Mouse (Mus musculus) kidney, adult 11 months (tissue): ENCODE measurements at regions not wholly inside any gene's neighbourhood (a gene's known extent, or its start where the extent isn't known, plus 50 kb on each side); places are given as distances from the start of the nearest gene placed in this dataset.

Experiments
- DNase-seq: peaks from one replicate; pipeline ENCODE4 v3.0.0; 2022

DNA sequence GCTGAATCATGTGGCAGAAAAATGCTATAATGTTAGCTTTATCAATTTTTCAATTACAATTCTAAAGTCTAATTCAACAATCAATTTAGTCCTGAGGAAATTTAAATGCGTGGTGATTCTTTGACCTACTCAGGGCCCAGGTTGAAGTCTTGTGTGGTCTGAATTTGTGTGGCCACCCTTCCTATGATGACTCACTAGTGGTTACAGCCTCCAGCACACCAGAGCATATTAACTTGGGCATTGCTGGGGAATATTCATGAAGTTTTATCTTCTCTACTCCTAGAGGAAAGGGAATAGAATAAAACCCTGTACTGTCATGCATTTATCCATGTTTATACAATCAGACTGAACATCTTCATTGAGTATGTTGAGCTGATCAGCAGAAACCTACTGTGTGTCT is 665.2 kb downstream of the Inhba start:
- no peak for DNase-seq

GRCm38 (mm10) chr13:16678246-16679024 is 666.8 kb downstream of the Inhba start:
- DNase-seq = no peak

- no peak for DNase-seq
Observed at GRCm38 (mm10) chr13:16694201-16694600, 682.5 kb downstream of the Inhba start.

GRCm38 (mm10) chr13:16700934-16701333 is 689.3 kb downstream of the Inhba start:
- DNase-seq = no peak

DNA sequence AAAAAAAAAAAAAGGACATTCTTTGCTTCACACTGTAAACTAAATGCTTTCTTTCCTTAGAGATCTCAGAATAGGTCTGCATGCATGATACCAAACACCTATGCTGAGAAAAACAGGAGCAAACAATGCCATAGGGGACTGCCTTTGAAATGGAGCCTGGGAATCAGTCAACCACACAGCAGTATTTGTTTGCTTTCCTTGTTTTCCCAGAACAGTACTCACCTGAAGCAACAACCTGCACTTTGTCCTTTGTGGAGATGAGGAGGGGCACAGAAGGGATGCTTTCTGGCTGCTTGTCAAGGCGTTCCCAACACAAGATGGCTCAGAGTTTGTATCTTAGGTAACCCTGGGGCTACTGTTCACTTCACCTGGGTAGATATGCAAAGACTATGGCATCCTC is 690.5 kb downstream of the Inhba start:
- no peak for DNase-seq

DNA sequence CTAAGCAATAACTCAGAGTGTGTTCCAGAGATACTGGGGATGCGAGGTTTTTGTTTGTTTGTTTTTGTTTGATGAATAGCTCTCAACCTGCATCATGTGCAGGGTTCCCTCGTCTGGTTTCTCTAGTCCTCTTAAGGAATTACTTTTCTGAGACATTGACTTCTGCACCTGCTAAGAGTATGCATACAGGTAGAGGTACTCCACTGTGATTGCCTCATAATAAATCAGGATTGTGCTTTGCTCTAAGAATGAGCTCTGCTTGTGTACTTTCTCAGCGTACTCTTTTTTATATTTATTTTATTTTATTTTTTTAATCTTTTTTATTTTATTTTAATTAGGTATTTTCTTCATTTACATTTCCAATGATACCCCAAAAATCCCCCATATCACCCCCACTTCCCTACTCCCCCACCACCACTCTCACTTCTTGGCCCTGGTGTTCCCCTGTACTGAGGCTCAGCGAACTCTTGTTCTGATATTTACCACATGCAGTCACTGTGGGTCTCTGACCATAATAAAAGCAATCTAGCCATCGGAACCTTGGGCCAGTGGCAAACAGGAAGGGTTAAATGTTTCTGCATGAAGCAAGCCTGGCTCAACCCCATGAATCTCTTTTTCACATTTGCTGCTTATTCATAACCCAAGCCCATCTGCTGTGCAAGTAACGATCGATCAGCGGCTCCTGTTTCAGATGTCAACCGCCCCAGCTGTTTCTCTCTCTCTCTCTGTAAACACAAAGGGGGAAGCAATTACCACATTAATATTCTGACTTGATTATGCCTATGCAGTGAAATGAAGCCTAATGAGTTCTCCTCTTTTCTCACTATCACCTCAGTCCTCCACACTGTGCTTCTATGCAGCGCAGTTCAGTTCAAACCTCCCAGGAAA is 693.8 kb downstream of the Inhba start:
- no peak for DNase-seq

GRCm38 (mm10) chr13:16706105-16706442 is 694.4 kb downstream of the Inhba start:
- no peak for DNase-seq

DNA sequence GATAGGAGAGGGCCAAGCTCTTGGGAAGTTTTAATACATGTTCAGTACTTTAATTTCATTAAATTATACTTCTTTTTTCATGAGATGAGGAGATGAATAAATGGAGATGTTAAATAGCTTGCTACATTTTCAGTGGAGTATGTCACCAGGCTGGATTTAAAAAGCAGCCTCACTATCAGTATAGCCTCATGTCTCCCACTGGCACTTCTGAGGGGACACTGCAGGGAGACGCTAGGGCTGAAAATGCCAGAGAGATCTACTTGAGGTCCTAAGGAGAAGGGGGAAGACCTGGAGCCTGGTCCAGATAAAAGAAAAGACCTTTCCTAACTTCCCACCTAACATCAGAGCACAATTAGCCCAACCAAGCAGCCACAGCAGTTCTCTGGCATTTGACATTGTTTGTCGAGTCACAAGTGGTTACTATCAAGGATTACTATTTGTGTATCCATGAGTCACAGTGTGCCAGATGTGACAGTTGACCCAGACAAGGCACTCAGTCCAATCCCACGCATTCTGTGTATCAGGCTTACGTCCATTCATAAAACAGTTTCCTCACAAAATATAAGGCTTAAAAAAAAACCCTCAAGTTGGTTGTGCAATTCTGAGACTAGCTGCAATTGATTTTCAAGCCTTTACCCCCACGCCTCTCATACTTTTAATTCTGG is 703.8 kb downstream of the Inhba start:
- DNase-seq = no peak

DNA sequence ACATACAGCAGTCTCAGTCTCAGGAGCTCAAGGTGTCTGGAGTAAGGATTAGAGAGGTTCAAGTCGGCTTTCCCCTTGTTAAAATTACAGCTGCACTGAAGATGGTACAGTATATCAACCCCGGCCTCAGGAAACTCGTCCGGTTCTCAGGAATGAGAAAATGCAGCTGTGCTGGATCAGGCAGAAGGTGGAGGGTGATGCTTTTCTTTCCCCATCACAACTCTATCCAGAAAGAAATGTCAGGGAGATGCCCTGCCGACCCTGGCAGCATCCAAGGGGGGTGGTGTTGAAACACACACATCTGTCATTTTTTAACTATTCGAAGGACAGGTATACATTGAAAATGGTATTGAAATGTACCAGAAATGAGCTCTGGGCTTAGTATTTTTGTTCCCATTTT is 704.7 kb downstream of the Inhba start:
- DNase-seq = no peak

DNA sequence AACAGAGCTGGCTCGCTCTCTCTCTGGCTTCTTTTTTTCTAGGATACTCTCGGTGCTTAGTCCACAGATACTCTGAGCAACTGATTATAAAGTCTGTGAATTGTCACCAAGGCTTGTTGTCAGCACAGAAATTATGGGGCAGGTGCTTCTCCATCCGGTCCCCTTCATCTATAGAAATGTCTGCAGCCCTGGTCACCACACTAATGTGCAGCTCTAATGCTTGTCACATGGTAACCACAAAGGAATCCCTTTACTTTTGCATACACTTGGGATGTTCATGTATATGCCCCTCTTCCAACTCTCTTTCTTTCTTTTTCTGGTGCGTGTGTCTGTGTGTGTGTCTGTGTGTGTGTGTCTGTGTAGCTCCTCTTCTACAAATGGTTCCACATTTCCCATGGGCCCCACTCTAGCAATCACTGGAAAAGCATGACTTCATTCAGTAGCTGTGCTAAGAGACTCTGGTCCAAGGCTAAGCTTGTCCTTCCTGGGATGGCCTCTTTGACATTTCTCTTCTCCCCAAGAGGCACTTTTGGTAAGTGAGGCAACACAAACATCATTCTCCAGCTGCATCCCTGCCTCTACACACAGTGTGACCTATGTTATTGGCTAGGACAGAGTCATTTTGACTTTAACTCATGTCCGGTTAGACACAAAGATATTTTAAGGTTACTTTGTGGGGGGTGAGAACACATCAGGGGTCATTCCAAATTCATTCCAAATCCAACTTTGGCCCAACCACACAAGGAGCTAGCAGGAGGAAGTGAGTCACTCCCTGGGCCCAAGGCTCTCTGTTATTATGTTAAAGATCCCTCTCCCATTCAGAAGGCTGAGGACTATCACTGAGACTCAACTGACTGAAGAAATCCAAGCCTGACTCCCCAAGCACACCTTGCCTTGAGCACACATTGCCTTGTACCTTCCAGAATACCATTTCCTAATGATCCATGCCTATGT is 705.4 kb downstream of the Inhba start:
- no peak for DNase-seq

- no peak for DNase-seq
Observed at GRCm38 (mm10) chr13:16720090-16720489, 708.4 kb downstream of the Inhba start.

DNA sequence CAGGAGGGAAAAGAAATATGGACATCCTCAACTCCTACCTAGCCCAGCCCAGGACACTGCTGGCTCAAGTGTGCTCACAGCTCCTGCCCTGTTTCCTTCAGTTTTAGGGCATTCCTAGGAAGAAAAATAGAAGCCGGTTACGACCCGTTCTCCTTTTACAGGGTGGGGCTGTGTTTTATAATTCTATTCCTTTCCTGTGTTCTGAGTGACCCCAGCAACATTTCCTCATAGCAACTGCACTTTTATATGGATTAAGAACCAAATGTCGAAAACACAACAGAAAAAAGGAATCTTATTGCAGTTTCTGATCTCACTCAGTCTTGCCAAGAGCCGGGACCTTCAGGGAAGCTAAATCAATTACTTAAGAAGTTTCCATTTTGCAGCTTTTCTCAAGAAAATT is 713.7 kb downstream of the Inhba start:
- DNase-seq = no peak

DNA sequence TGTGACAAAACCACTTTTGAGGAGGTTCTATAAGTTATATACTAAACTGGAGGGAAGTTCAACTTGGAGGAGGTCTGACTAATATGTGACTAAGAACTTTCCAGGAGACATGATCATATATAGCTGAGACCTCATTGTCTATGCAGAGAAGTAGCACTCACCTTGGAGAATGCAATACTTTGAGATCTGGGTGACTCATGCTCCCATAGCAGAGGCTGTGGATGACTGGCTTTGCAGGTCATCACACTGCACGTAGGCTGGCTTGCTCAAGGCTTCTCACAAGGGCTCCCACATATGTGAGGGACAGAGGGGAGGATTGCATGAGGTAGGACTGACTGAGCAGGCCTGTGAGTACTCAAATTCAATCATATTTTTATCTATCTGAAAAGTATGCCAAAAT is 726.7 kb downstream of the Inhba start:
- DNase-seq = no peak

DNA sequence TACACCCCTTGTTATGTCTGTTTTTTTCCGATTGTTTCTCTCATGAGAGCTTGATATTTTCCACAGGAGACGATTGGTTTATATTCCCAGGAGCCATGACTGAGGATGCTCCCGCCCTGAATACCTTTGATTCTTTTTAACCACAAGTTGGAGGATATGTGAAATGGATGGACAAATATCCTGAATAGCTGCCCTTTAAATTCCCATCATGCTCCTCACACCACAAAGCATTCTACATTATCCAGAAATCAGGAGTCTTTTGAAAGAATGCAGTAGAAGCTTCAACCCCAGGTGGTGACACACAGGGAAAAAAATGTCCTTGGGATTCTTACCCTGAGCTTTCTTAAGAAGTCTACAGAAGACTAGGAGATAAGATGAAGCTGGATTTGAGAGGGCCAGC is 727.9 kb downstream of the Inhba start:
- no peak for DNase-seq

DNA sequence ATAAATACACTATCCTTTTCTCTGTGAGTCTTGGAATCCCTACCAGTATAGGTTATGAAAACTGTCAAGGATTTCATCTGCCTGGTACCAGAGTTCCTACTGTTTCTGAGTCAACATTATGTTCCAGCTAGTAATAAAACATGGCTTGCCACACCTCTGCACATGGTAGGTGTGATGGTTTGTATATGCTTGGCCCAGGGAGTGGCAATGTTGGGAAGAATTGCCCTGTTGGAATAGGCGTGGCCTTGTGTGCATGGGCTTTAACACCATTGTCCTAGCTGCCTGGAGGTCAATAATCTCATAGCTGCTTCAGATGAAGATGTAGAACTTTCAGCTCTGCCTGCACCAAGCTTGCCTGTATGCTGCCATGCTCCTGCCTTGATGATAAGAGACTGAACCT is 732.6 kb downstream of the Inhba start:
- DNase-seq = no peak

DNA sequence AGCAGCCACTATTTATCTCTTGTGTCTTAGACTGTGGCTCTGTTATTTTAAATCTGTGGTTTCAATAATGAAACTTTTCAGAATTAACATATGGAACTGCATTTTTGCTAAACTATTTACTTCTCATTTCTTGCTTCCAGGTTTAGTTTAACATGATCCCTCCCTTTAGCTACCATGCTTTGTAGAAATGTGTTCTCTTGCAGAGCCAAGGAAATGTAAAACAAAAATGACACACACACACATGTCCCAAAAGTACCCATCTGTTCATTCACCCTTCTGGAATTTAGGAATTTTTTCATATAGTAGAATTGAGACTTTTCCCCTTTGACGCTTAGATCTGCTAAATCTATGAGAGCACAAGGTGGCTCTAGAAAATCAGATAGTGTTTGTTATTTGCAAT is 734.0 kb downstream of the Inhba start:
- DNase-seq = no peak

GRCm38 (mm10) chr13:16746451-16746850 is 734.8 kb downstream of the Inhba start:
- no peak for DNase-seq

DNA sequence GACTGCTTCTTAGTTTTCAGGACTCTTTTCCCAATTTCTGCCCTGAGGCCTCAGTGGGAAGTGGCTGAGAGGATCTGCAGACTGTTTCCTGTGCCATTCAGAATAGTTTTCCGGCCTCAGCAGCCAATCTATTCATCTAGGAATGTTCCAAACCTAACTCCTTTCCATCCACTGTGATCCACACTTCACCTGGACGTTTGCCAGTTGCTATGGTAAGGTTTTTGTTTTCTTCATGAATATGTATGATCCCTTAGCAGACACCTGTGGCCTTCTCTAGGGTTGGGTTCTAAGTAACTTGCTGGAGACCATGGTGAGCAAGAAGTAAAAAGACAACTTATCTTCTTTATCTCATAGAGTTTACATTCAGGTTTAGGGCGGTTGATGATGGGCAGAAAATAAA is 744.6 kb downstream of the Inhba start:
- DNase-seq = no peak

DNA sequence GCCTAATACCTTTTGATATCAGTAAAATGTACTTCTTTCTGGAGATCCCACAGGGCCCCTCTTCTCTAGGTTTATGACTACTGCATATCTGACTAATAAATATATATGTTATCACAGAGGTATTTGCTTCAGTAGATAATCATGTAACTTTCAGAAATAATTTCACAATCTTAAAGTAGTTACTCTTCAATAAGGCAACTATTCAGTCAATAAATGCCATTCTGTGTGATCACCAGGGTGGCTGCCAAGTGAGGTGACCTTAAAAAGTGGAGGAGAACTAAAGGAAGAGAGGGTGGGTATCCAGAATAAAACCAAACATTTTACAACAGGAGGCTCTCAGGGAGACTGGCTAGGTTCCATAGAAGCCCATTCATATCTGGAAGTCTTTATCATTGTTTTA is 748.4 kb downstream of the Inhba start:
- no peak for DNase-seq

DNA sequence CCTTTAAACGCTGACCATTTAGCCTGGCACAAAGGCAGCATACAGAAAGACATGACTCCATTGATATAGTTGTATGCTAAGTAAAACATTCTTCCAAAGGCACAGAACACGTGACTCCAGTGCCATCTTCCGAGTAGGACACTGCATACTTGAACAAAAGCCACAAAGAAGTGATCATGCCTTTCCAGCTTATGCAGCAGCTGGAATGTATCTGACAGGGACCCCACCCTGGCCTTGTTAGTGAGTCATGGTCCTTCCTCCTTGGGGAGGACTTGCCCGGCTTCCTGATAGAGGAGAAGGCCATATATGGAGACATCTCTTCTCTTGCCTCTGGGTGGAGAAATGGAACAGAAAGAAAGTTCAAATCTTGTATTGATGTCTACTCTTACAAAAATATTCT is 749.8 kb downstream of the Inhba start:
- DNase-seq = no peak

GRCm38 (mm10) chr13:16762326-16762725 is 750.7 kb downstream of the Inhba start:
- DNase-seq = no peak

GRCm38 (mm10) chr13:16762727-16763512 is 751.3 kb downstream of the Inhba start:
- no peak for DNase-seq
